Mouse (Mus musculus) midbrain, embryonic 16.5 days (tissue): ENCODE data around the gene Tbc1d14. TPM values are rescaled to one million over a fixed set of nuclear protein-coding genes. Genes with fewer than 3 reads are reported as not detected.

Source experiments
- ATAC-seq: fragments of 200-750 bp; cut with Nextera tagmentation; 2 replicates; pipeline ENCODE4 v1.8.0; 2017; ENCODE audit warnings: moderate TSS enrichment
- H3K27ac ChIP-seq: fragments of 300-500 bp; sonication (generic); 2 replicates; pipeline ENCODE4 v1.5.1; 2014; ENCODE audit warnings: mild to moderate bottlenecking, low read length, mixed read lengths
- H3K27me3 ChIP-seq: fragments of 300-500 bp; sonication (generic); 2 replicates; pipeline ENCODE4 v1.6.1; 2014; ENCODE audit warnings: low read depth, low read length, mixed read lengths; ENCODE audit not compliant: control insufficient read depth, insufficient read depth
- H3K36me3 ChIP-seq: fragments of 300-500 bp; sonication (generic); 2 replicates; pipeline ENCODE4 v1.6.1; 2014; ENCODE audit warnings: mild to moderate bottlenecking, low read length, moderate library complexity, mixed read lengths; ENCODE audit not compliant: control insufficient read depth, insufficient read depth
- H3K4me1 ChIP-seq: fragments of 300-500 bp; sonication (generic); 2 replicates; pipeline ENCODE4 v1.6.1; 2014; ENCODE audit warnings: mild to moderate bottlenecking, low read length, mixed read lengths; ENCODE audit not compliant: control insufficient read depth, insufficient read depth
- H3K4me2 ChIP-seq: fragments of 300-500 bp; sonication (generic); 2 replicates; pipeline ENCODE4 v1.6.1; 2014; ENCODE audit warnings: mild to moderate bottlenecking, low read length, mixed read lengths
- H3K4me3 ChIP-seq: fragments of 300-500 bp; sonication (generic); 2 replicates; pipeline ENCODE4 v1.5.1; 2014; ENCODE audit warnings: low read depth, mild to moderate bottlenecking, low read length, moderate library complexity, mixed read lengths
- H3K9ac ChIP-seq: fragments of 300-500 bp; sonication (generic); 2 replicates; pipeline ENCODE4 v1.6.1; 2014; ENCODE audit warnings: low read depth, low read length, mixed read lengths
- H3K9me3 ChIP-seq: fragments of 300-500 bp; sonication (generic); replicated peaks from 2 replicates; pipeline ENCODE4 v1.6.1; 2014; ENCODE audit warnings: mild to moderate bottlenecking, low read length, mixed read lengths; ENCODE audit not compliant: control insufficient read depth, poor library complexity, severe bottlenecking
- WGBS: fragments of 180-500 bp; shearing (Covaris S2); extraction: QIAGEN DNeasy Blood & Tissue Kit; methylation state at CpG from one replicate; pipeline ENCODE4 v1.1.7; 2014; 5-methylcytosine and 5-hydroxymethylcytosine counted together
- polyA plus RNA-seq: library from polyadenylated mRNA; unstranded; fragments of >200 nt; fragmentation: Nextera tagmentation; extraction: Ambion mirVana; gene quantifications from 2 replicates; pipeline ENCODE4 v1.2.1, GENCODE M21; 2015

Gene Tbc1d14
- polyA plus RNA-seq, 1 experiment from 2014 or later: 74.6 TPM

- Histone ChIP-seq H3K9me3 (no peaks in the 10 kb centered on the region), H3K9ac (no peak overlapping the region), H3K4me1 (peaks cover 6% of the 10 kb centered on the region; the same call in 1 of the 2 replicates), H3K4me2 (no peak overlapping the region), H3K4me3 (no peak overlapping the region), H3K27ac (no peak overlapping the region), H3K27me3 (no peaks in the 10 kb centered on the region), H3K36me3 (no peaks in the 10 kb centered on the region)
- ATAC-seq: no peak
- WGBS: 90% methylated on average over 6 of the region's 6 CpGs
These were observed 58.5 kb downstream of the Tbc1d14 start for GRCm38 (mm10) chr5:36534455-36535030.

- under 1% methylated on average over 26 of the region's 28 CpGs for WGBS
- Histone ChIP-seq H3K4me1 (peaks cover 32% of the 10 kb centered on the region), H3K27ac (peak overlapping the region; percentile 91), H3K4me3 (peak overlapping the region; percentile 89), H3K9me3 (no peaks in the 10 kb centered on the region), H3K36me3 (no peaks in the 10 kb centered on the region), H3K9ac (peak overlapping the region; percentile 97), H3K27me3 (no peaks in the 10 kb centered on the region), H3K4me2 (peak overlapping the region; percentile 94)
- peak; percentile 97 for ATAC-seq
These were observed 62.8 kb downstream of the Tbc1d14 start for GRCm38 (mm10) chr5:36530129-36530751.

- H3K36me3 ChIP-seq: no peaks in the 10 kb centered on the region
- peak overlapping the region; percentile 91 for H3K27ac ChIP-seq
- peaks cover 32% of the 10 kb centered on the region for H3K4me1 ChIP-seq
- H3K4me3 ChIP-seq: peak overlapping the region; percentile 89
- 7% methylated on average over 5 of the region's 5 CpGs for WGBS
- H3K4me2 ChIP-seq: peak overlapping the region; percentile 94
- H3K9me3 ChIP-seq: no peaks in the 10 kb centered on the region
- H3K9ac ChIP-seq: peak overlapping the region; percentile 97
- ATAC-seq: no peak
- no peaks in the 10 kb centered on the region for H3K27me3 ChIP-seq
These were observed 63.4 kb downstream of the Tbc1d14 start for GRCm38 (mm10) chr5:36529698-36530097.

GRCm38 (mm10) chr5:36526921-36527320 is 66.2 kb downstream of the Tbc1d14 start:
- Histone ChIP-seq H3K36me3 (0 out of 2 replicates have a peak, but pooled peaks cover 2% of the 10 kb centered on the region), H3K4me1 (peaks cover 32% of the 10 kb centered on the region), H3K9ac (no peak overlapping the region), H3K9me3 (no peaks in the 10 kb centered on the region), H3K27ac (no peak overlapping the region), H3K27me3 (no peaks in the 10 kb centered on the region), H3K4me3 (no peak overlapping the region), H3K4me2 (no peak overlapping the region)
- no peak for ATAC-seq
- 92% methylated on average over 2 of the region's 2 CpGs for WGBS

GRCm38 (mm10) chr5:36526274-36526673 is 66.8 kb downstream of the Tbc1d14 start:
- Histone ChIP-seq H3K36me3 (0 out of 2 replicates have a peak, but pooled peaks cover 5% of the 10 kb centered on the region), H3K9me3 (no peaks in the 10 kb centered on the region), H3K27ac (no peak overlapping the region), H3K9ac (no peak overlapping the region), H3K4me2 (no peak overlapping the region), H3K4me3 (no peak overlapping the region), H3K4me1 (peaks cover 32% of the 10 kb centered on the region), H3K27me3 (no peaks in the 10 kb centered on the region)
- no peak for ATAC-seq
- 79% methylated on average over 5 of the region's 5 CpGs for WGBS

- no peak overlapping the region for H3K9ac ChIP-seq
- 74% methylated on average over 2 of the region's 2 CpGs for WGBS
- H3K4me1 ChIP-seq: peaks cover 27% of the 10 kb centered on the region
- H3K36me3 ChIP-seq: peaks cover 10% of the 10 kb centered on the region
- H3K27me3 ChIP-seq: no peaks in the 10 kb centered on the region
- H3K27ac ChIP-seq: no peak overlapping the region
- H3K4me2 ChIP-seq: no peak overlapping the region
- no peaks in the 10 kb centered on the region for H3K9me3 ChIP-seq
- no peak for ATAC-seq
- no peak overlapping the region for H3K4me3 ChIP-seq
These were observed 67.9 kb downstream of the Tbc1d14 start for GRCm38 (mm10) chr5:36525216-36525615.

- Histone ChIP-seq H3K4me3 (no peak overlapping the region), H3K9me3 (no peaks in the 10 kb centered on the region), H3K4me2 (no peak overlapping the region), H3K27ac (no peak overlapping the region), H3K27me3 (no peaks in the 10 kb centered on the region), H3K4me1 (peaks cover 14% of the 10 kb centered on the region; the same call in 1 of the 2 replicates), H3K9ac (no peak overlapping the region), H3K36me3 (peaks cover 22% of the 10 kb centered on the region)
- WGBS: 79% methylated on average over 5 of the region's 5 CpGs
- ATAC-seq: no peak
These were observed 69.8 kb downstream of the Tbc1d14 start for GRCm38 (mm10) chr5:36523219-36523703.

GRCm38 (mm10) chr5:36522782-36523181 is 70.3 kb downstream of the Tbc1d14 start:
- no peaks in the 10 kb centered on the region for H3K27me3 ChIP-seq
- 80% methylated on average over 2 of the region's 2 CpGs for WGBS
- peaks cover 22% of the 10 kb centered on the region for H3K36me3 ChIP-seq
- no peak overlapping the region for H3K4me3 ChIP-seq
- H3K4me2 ChIP-seq: no peak overlapping the region
- H3K4me1 ChIP-seq: peaks cover 9% of the 10 kb centered on the region; the same call in 1 of the 2 replicates
- no peaks in the 10 kb centered on the region for H3K9me3 ChIP-seq
- no peak for ATAC-seq
- H3K27ac ChIP-seq: no peak overlapping the region
- no peak overlapping the region for H3K9ac ChIP-seq

GRCm38 (mm10) chr5:36519751-36520150 is 73.3 kb downstream of the Tbc1d14 start:
- H3K4me1 ChIP-seq: no peaks in the 10 kb centered on the region
- H3K27ac ChIP-seq: no peak overlapping the region
- H3K4me2 ChIP-seq: no peak overlapping the region
- ATAC-seq: no peak
- H3K36me3 ChIP-seq: peaks cover 22% of the 10 kb centered on the region
- H3K4me3 ChIP-seq: no peak overlapping the region
- no peak overlapping the region for H3K9ac ChIP-seq
- no peaks in the 10 kb centered on the region for H3K27me3 ChIP-seq
- 63% methylated on average over 3 of the region's 3 CpGs for WGBS
- H3K9me3 ChIP-seq: no peaks in the 10 kb centered on the region
